Mouse (Mus musculus): ENCODE results near the gene Bcl9. TPM values are rescaled to one million over a fixed set of nuclear protein-coding genes. Genes with fewer than 3 reads are reported as not detected.

Gene Bcl9
- polyA plus RNA-seq, 1 experiment = 8.3 TPM

DNA sequence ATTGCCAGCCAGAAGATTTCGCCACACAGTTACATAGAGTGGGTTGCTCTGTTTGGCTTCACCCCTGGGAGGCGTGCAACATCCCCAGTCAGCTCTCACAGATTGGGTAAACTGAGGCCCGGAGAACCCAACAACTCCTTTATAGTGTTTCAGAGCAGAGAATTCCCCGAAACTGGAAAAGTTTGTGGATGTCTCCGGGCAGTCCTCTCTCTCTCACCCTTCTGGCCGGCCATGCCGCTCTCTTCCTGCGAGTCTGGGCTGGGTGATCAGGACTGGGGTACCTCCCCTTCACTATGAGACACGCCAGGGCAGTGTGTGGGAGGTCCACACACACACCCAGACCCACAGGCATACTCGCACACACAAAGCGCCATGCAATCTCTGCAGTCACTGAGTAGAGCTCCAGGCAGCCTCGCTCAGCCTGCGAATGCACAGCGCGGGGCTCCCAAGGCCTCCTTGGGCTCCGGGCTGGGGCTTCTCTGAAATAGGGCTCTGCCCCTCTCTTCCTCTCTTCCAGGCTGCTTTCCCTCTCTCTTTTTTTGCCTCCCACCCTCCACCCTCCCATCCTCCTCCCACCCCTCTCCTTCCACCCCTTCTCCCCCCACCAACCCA, 670 bp downstream of the Bcl9 start:
- peak; percentile 17 for DNase-seq (ENCODE audit: low read depth)

DNA sequence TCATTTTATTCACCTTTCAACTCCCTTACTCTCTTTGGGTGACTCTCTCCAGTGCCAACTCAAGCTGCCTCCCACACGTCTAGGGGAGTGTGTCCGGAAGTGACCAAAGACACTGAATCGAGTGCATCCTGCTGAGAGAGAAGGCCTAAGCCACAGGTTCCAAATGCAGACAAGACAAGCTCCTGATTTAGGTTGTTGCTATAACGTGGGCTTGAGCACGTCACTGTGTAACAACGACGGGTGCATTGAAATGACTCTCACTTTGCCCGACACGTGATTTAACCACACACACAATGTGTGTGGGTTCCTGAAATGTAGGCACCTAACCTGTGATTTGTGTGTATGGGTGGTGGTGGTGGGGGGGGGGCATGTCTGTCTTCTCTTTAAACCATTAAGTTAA, 3.4 kb downstream of the Bcl9 start:
- DNase-seq (ENCODE audit: low read depth) = no peak

DNA sequence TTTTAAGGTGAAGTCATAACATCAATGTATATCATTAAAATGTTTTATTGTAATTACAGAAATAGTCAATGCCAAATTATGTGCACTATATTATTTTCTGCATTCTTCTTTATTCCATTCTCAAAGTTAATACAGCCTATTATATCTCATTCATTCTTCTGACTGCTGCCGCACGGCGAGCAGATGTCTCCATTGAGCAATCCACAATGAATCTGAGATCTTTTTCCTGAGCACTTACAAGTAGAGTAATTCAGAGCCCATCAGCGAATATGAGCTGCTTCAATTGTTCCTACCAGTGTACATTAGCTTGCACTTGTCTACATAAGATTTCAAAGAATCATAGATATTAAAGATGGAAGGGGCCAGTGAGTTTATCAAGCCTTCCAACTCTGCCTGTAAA, 12.8 kb downstream of the Bcl9 start:
- DNase-seq (ENCODE audit: low read depth) = no peak

DNA sequence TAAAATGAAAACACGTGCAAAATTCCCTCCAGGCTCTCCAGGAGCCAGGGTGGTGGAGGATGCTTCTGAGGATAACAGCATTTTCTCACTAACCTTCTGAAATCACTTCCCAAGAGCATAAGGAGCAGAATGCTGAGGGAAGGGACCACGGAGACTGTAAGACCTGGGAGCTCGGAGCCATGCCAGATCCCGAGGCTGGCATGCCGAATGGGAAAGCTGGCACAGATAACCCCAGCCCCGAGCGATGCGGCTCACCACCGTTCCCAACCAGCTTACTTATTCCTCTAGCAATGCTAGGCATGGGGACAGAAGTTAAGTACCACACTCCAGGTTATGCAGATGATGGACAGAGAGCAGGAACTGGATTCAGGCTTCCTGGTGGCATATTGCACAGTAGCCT, 13.7 kb downstream of the Bcl9 start:
- DNase-seq (ENCODE audit: low read depth) = no peak

DNA sequence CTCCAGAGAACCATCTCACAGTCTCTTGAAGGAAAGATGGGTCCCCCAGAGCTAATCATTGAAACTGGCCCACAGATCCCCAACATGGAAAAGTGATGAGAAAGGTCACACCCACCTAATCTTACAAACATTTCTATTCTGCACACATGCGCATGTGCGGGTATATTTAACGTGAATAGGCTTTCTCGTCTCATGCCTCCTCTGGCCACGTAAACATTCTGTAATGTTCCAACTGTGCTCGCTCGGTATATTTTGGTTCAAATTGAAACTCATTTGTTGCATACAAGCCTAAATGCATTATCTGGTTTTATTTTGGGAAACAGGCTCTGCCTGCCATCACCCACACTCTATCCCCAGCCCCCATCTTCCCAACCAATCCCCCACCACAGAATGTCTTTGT, 16.3 kb downstream of the Bcl9 start:
- DNase-seq (ENCODE audit: low read depth) = no peak

DNA sequence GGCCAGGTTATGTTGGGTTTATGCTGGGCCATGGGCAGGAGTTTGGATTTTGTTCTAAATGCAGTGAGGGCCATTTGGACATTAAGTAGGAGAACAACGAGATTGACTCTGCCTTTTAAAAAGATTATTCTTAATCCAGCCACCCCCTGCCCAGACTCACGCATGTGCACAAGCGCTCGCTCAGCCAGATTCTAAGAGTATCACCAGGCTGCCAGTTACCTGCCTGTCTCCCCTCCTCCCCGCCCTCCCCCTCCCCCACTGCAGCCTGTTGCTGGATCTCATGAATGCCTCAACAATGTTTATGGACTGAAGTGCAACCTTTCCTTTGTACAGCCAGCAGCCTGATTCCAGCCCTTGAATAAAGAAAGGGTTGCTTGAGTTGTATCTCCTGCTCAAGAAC, 22.0 kb downstream of the Bcl9 start:
- DNase-seq (ENCODE audit: low read depth) = no peak

DNA sequence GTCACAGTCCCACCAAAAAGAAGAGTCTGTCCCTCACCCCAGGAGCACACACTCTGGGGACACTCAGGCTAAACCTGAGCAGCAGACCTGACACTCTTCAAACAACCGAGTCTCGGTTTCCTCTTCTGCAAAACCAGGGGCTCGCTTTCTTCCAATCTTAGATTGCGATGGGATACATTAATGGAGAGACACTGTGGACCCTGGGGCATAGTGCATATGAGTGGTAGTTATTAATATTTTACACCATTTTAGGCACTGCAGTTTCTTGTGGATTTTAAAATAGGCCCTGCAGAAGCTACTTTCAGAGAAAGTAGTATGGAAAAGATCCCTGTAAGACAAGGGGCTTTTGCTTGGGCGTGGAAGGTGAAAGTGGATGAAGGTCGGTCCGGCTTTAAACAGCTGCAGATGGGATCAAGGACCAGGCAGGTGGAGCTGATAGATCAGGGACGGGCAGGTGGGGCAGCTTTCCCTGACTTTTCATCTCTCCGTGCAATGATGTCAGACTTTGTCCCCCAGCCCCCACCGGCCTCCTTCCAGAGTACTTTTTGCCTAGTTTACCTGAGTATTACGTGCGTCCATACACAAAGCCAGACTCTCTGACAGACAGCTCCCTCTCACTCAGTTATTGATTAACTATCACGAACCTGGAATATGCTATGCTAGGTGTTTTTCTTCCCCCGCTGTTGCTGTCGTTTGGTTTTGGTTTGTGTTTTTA, 23.0 kb downstream of the Bcl9 start:
- DNase-seq (ENCODE audit: low read depth) = no peak

DNA sequence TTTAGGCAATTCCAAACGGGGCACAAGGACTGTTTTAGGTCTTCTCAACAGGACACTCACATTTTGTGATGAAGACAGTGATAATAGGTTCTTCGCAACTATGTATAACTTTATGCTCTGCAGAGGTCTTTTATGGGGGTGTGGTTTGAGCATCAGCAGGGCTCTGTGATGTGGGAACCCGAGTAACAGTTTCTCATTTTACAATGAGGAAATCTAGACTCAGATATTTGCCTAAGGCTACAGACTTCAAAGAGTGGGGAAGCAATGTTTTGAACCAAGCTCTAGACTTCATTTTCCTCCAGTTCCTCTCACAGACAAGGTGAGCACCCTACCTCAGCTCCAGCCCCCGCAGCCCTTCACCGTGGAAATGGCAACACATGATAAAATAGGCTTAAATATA, 23.8 kb downstream of the Bcl9 start:
- no peak for DNase-seq (ENCODE audit: low read depth)

DNA sequence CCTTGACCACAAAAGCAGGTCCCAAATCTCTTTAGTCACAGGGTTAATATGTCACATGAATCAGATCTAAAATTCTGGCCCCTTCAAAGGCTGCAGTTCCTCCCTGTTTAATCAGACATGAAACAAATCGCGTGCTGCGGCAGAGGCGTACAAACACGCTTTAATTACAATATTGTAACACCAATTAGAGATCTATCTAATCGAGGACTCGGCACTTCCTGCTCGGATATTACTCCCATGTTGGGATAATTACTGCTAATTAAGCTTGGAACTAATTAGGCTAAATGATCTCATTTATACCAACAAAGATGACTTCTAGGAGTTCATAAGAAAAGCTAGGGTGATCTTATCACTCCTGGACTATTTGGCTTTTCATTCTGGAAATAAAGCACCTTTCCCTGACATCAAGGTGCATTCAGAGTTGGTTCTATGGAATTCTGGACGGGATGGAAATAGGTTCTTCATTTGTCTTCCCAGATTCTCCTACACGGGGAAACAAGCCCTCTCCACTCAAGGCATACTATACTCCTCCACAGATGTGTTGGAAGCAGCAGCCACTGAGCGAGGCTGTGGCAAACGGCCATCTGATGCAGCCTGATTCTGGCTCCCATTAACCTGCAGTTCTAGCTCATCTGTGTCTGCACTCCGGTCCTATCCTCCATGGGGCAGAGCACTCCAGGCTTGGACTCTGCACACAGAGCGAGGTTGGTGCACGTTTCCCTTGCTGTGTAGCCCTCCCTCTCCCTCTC, 31.9 kb downstream of the Bcl9 start:
- DNase-seq (ENCODE audit: low read depth) = no peak

DNA sequence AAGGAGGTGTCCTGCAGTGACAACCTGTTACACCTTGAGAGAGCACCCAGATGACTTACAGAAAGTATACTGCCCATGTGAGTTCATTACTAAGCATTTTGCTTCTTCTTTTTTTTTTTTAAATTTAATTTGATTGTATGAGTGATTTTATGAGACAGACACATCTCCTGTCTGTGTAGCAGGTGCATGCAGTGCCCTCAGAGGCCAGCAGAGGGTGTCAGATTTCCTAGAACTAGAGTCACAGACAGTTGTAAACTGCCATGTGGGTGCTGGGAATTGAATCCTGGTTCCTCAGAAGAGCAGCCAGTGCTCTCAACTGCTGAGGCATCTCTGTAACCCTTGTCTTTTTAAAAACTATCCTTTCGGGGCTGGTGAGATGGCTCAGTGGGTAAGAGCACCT, 35.5 kb downstream of the Bcl9 start:
- no peak for DNase-seq (ENCODE audit: low read depth)

DNA sequence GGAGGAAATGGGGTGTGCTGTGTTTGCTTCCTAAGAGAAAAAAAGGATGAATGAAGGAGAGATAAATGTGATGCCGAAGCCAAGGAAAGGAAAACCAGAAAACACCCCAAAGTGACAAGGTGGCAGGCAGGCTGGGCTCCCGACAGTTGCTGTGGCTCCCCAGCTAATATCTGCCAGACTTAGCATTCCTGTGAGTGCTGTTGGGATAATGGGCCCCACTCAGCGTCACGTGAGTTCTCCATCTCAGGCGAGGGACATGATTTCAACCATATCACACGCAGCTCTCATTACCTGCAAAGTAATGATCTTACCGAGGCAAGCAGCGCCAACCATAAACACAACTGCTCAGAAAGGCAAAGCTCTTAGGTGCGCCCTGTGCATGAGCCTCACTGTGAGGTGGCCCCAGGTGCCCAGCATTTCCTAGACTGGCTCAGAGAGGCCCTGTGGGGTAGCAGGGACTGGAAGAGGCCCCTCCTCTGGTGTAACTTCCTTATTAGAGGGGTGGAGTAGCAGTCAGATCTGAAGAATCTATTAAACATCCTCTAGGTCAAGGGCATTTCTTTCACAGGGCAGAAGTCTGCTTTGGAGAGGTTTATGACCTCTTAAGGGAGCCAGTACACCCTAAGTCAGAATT, 41.9 kb downstream of the Bcl9 start:
- DNase-seq (ENCODE audit: low read depth) = no peak

DNA sequence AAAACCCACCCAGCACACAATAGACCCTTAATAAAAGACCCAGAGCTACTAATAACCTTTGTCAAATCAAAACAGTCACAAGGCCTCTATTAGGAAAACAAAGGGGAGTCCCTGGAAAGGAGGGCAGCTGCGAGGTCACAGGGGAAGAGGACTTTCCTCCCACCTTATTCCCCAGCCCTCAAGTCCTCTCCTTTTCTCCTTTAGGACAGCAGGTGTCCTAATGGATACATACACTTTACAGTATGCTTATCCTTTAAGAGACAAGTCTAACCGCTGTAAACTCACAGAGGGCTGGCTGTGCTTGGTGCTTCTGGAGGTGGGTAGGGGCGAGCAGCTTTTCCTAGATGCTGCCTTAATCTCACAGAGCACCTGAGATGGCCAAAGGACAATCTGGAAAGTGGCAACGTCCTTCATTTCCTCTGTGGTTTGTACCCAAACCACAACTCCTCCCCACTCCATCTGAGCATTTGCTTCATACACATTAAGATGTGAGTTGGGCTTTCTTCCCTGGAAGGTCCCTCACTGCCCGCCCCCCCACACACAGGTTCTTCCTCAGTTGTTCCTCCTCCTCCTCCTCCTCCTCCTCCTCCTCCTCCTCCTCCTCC, 42.8 kb downstream of the Bcl9 start:
- DNase-seq (ENCODE audit: low read depth) = no peak

DNA sequence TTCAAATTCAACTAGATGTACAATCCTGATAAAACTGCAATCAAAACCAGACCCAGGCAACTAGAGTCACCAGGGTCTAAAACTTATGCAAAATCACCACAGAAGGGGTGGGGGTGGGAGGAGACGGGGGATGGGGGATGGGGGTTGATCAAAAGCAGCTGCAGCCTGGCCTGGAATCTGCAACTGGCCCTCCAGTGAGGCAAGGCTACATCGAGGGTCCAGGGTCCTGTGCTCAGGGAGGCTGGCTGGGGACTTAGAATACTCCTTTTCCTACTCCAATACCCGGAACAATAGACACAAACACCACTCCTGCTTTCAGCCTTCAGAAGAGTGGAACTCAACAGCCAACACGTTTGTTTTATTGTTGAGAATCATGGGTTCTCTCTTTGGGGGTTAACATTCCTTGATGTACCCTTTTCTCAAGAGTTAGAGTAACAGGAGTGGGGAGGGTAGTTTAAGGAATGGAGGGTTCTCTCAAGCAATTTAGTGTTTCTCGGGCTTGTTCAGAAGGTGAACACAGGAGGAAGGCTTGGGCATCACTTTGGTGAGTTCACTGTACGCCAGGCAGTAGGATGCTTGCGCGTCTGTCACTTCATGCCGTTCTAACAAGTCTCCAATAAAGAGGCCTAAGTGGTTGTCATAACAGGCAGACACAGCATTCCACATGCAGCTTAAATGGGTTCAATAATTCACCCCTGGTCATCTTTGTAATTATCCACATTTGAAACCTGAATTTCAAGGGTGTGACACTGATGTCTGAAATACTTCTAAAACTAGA, 43.7 kb downstream of the Bcl9 start:
- no peak for DNase-seq (ENCODE audit: low read depth)

DNA sequence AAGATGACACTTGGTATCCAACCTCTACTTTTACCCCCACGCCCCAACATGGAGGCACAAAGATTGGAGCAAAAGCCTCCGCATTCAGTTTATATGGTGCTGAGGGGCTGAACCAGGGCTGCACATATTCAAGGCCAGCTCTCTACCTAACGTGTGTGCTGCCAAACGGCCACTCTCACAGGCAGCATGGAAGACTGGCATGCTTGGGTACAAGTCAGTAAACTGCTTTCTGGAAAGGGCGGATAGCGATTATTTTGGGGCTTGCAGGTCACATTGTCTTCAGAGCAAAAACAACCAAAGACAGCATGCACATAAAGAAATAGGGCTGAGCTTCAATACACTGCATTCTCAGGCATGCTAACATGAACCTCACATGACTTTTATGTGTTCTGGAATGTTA, 44.8 kb downstream of the Bcl9 start:
- no peak for DNase-seq (ENCODE audit: low read depth)

DNA sequence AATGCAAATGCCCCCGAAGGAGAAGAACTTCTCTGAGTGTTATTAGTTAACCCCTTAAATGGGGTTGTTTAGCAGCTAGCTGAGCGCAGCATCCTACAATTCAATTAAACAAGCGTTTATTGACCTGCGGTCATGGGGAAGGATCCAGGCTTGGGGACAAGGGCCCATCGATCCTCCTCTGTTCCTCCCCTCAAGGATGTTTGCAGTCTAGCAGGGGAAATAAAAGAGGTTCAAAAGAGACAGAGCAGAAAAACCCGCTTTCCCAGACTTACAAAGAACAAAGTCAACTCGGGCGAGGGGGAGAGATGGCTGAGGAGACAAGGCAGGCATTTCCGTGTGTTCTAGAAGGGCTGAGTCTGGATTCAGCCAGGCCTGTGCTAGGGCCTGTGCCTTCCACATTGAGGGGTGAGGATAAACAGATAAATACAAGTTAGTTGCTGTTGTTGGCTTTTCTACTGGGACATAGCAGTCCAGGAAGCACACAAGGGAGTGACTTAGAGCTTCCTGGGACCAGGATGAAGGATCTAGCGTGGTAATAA, 55.0 kb downstream of the Bcl9 start:
- no peak for DNase-seq (ENCODE audit: low read depth)

DNA sequence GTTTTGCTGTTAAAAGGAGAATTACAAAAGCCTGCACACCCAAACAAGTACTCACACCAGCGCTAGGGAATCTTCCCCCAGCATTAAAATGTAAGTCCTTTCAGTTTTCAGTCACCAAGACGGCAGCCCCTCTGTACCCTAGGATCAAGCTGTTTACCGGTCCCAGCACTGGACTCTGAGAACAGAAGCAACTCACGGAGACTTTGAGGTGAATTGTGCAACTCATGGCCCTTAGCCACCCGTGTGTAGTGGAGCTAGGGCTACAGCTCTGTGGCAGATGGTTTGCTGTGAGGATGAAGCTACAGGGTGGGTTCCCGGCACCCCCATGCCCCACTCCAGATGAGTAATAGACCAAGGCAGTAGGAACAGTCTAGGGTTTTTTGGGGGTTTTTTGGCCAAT, 55.9 kb downstream of the Bcl9 start:
- no peak for DNase-seq (ENCODE audit: low read depth)

DNA sequence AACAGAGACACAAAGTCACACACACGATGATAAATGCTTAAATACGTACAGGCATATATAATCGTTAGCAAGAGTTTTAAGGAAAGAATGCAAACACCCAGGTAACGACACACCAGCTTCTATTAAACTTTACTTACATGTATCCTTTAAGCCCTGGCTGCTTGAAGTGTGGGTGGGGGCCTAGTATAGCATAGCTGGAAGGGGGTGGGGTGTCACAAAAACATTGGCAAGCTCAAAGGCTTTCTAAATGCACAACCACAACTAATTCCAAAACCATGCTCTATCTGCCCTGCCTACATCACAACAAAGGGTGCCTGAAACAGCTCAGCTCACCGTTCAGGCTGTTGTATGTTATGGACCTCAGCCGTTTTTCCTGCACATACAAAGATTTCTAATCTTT, 57.9 kb downstream of the Bcl9 start:
- DNase-seq (ENCODE audit: low read depth) = no peak

DNA sequence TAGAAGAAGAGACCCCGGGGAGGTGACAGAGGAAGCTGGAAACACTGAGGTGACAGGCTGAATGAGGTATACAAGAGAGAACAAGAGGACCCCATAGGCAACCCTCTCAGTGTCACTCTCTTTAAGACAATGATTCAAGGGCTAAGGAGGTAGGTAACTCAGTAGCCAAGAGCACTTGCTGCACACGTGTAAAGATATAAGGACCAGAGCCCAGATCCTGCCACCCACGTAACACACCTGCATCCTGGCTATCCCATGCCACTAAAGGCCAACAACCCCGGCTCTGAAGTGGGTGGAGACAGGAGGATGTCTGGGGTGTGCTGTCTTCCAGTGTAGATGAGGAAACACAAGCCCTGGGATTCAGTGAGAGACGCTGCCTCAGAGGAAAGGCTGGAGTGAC, 58.4 kb downstream of the Bcl9 start:
- DNase-seq (ENCODE audit: low read depth) = no peak

DNA sequence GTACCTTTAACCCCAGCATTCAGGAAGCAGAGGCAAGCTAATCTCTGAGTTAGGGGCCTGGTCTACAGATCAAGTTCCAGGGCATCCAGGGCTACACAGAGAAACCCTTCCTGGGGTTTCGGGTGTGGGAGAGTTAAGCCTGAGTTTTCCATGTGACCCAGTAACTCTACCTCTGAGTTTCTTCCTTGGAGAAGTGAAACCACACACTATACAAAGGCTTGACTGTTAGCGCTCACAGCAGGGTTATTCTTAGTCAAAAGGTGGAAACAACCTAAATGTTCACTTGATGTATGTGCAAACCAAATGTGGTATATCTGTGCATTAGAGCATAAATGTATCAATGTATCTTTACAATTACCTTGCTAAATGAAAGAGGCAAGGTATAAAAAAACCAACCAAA, 59.2 kb downstream of the Bcl9 start:
- no peak for DNase-seq (ENCODE audit: low read depth)

DNA sequence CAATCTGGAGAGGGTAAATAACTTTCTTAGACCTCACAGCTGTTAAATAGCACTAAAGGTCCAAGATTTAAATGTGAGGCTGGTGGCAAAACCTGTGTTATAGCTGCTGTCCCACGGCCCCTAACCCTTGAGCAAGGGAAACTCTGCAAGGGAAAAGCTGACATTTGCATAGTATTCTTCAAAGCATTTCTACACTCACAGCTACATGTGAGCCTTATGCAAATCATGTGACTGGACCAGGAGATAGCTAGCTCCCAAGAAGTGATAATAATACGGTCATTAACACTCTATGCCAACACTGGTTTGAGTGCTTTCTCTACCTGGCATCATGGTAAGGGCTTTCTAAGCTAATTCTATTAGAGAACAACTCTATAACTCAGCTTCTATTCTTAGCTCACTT, 60.3 kb downstream of the Bcl9 start:
- DNase-seq (ENCODE audit: low read depth) = no peak

DNA sequence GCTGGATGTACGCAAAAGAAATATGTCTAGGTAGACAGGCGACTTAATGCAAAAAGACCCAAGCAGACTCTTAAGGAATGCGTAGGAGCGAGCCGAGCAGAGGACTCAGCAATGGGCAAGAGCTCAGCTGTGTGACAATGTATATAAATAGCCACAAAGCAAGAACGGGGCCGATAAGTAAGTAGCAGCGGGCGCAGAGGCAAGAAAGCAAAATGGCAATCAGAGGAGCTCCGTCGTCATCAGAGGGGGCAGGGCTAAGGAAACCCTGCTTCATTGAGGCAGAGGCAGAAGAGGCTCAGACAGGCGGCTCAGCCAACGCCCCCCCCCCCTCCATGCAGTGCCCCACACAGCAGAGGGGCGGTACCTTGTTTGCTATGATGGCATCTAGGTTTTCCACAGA, 62.9 kb downstream of the Bcl9 start:
- DNase-seq (ENCODE audit: low read depth) = no peak

Measured in gonadal fat pad, adult 2 months (tissue).